Mouse (Mus musculus) kidney, embryonic 14.5 days (tissue): ENCODE measurements around the gene Tmem140. TPM values are rescaled to one million over a fixed set of nuclear protein-coding genes. Genes with fewer than 3 reads are reported as not detected.

Experiments used
- ATAC-seq: fragments of 200-750 bp; cut with Nextera tagmentation; 2 replicates; pipeline ENCODE4 v1.8.0; 2017; ENCODE audit warnings: moderate number of reproducible peaks, mild to moderate bottlenecking, moderate TSS enrichment, moderate library complexity; ENCODE audit not compliant: low FRiP score, low TSS enrichment
- H3K27ac ChIP-seq: fragments of 300-500 bp; sonication (generic); 2 replicates; pipeline ENCODE4 v1.5.1; 2014; ENCODE audit warnings: low read depth, mild to moderate bottlenecking, low read length, moderate library complexity, mixed read lengths
- H3K27me3 ChIP-seq: fragments of 300-500 bp; sonication (generic); 2 replicates; pipeline ENCODE4 v1.6.1; 2014; ENCODE audit warnings: mild to moderate bottlenecking, low read length; ENCODE audit not compliant: control insufficient read depth, insufficient read depth
- H3K36me3 ChIP-seq: fragments of 300-500 bp; sonication (generic); 2 replicates; pipeline ENCODE4 v1.6.1; 2014; ENCODE audit warnings: low read length, mixed read lengths; ENCODE audit not compliant: control insufficient read depth, insufficient read depth
- H3K4me1 ChIP-seq: fragments of 300-500 bp; sonication (generic); 2 replicates; pipeline ENCODE4 v1.6.1; 2014; ENCODE audit warnings: low read length, mixed read lengths; ENCODE audit not compliant: control insufficient read depth, insufficient read depth
- H3K4me2 ChIP-seq: fragments of 300-500 bp; sonication (generic); replicated peaks from 2 replicates; pipeline ENCODE4 v1.6.1; 2014; ENCODE audit warnings: low read depth, mild to moderate bottlenecking, low read length
- H3K4me3 ChIP-seq: fragments of 300-500 bp; sonication (generic); 2 replicates; pipeline ENCODE4 v1.5.1; 2014; ENCODE audit warnings: mild to moderate bottlenecking, low read length
- H3K9ac ChIP-seq: fragments of 300-500 bp; sonication (generic); 2 replicates; pipeline ENCODE4 v1.6.1; 2014; ENCODE audit warnings: low read depth, mild to moderate bottlenecking, low read length, moderate library complexity
- H3K9me3 ChIP-seq: fragments of 300-500 bp; sonication (generic); 2 replicates; pipeline ENCODE4 v1.6.1; 2016; ENCODE audit warnings: low read length; ENCODE audit not compliant: control insufficient read depth
- WGBS: fragments of 180-500 bp; shearing (Covaris S2); extraction: QIAGEN DNeasy Blood & Tissue Kit; methylation state at CpG from one replicate; pipeline ENCODE4 v1.1.7; 2014; 5-methylcytosine and 5-hydroxymethylcytosine counted together
- polyA plus RNA-seq: library from polyadenylated mRNA; unstranded; fragments of >200 nt; fragmentation: Nextera tagmentation; extraction: Ambion mirVana; gene quantifications from 2 replicates; pipeline ENCODE4 v1.2.1, GENCODE M21; 2014

The Tmem140 gene
- polyA plus RNA-seq, 1 experiment from 2014 or later, result 0.64 TPM

DNA sequence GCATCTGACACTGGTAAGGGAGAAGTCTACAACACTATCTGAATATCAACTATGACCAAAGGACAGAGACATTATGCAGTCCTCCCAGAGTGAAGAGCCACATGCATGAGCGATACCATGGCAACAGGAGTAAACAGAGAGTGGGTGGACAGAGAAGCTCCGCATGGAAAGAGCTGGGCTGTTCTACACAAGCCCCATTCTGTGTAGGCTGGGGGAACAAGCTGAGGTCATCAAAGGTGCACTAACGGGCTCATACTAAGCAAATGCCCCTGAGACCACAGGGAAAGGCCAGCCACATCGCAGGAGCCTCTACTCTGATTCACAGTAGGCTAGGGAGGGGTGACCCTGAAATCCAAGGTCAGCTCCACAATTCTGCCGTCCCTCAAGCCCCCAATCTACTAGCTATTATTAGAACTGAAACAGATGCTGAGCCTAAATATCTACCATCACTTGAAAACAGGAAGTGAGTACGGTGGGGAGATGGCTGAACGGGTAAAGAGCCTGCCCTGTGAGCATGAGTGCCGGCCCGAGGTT lies 39.0 kb downstream of the Tmem140 start:
- H3K4me2 ChIP-seq, result no peak overlapping the region
- no peaks in the 10 kb centered on the region for H3K9me3 ChIP-seq

DNA sequence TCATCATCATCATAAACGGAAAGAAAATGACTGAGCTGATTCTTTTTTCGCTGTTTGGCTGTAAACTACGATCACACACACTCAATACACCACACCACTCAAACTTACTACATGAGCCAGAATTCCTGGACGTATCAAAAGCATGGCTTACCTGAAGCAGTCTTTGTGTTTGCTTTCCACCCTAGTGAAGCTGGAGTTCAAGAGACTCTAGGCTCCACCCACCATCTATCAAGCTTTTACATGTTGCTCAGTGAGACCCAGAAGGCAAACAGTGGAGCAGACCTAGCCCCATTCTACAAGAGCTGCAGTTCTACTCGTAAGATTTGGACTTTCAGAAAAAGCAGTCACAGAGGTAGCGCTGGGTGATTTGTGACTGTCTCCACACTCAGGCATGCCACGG lies 39.6 kb downstream of the Tmem140 start:
- no peak for ATAC-seq
- peaks cover 64% of the 10 kb centered on the region for H3K36me3 ChIP-seq

More for the DNA sequence above, 39.0 kb downstream of the Tmem140 start:
- Histone ChIP-seq H3K27ac (no peak overlapping the region), H3K9ac (no peak overlapping the region), H3K4me1 (no peaks in the 10 kb centered on the region), H3K4me3 (no peak overlapping the region), H3K27me3 (no peaks in the 10 kb centered on the region), H3K36me3 (peaks cover 60% of the 10 kb centered on the region)
- 77% methylated on average over 9 of the region's 9 CpGs for whole genome bisulfite sequencing
- no peak for ATAC-seq

DNA sequence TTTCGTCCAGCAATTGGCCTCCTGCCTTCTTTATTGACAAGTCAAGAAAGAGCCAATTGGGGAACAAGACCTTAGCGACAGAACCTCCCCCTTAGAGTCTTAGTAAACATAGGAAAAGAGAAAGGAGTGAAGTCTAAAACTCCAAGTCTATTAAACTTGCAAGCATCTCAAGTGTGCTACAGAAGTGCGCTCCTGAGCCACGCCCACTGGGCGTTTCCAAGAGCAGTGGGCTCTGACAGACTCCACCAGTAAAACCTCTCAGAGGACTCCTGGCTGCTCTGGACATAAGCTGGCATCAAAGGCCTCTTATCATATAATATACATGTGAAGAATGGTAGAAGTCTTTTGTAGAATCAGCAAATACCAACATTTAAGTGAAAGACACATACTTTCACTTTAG lies 40.5 kb downstream of the Tmem140 start:
- no peak for ATAC-seq
- H3K9ac ChIP-seq, result no peak overlapping the region
- no peaks in the 10 kb centered on the region for H3K4me1 ChIP-seq
- 72% methylated on average over 5 of the region's 5 CpGs for WGBS
- H3K4me3 ChIP-seq, result no peak overlapping the region
- H3K27me3 ChIP-seq, result no peaks in the 10 kb centered on the region
- H3K36me3 ChIP-seq, result peaks cover 64% of the 10 kb centered on the region
- H3K9me3 ChIP-seq, result no peaks in the 10 kb centered on the region
- no peak overlapping the region for H3K27ac ChIP-seq
- H3K4me2 ChIP-seq, result no peak overlapping the region

More for the DNA sequence above, 39.6 kb downstream of the Tmem140 start:
- Histone ChIP-seq H3K4me2 (no peak overlapping the region), H3K9me3 (no peaks in the 10 kb centered on the region), H3K4me1 (no peaks in the 10 kb centered on the region), H3K27ac (no peak overlapping the region), H3K27me3 (no peaks in the 10 kb centered on the region), H3K9ac (no peak overlapping the region), H3K4me3 (no peak overlapping the region)
- 74% methylated on average over 7 of the region's 7 CpGs for WGBS

DNA sequence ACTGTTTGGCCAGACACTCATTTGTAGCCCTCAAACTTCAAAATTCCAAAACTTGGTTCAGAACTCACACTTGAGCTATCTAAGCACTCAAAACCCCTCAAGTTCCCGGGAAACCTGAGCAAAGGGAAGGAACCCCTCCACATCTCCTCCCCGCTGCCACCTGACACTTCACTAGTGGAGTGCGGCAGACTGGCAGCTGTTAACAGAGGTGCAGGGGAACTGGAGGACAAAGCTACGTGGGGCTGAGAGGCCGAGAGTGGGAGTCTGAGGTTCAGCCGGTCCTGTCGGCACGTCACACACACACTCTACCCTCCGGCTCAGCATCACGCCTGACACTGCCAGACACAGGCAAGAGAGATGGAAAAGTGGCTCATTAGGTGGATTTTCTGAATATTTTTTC lies 40.9 kb downstream of the Tmem140 start:
- H3K27ac ChIP-seq, result no peak overlapping the region
- no peaks in the 10 kb centered on the region for H3K27me3 ChIP-seq
- WGBS, result 37% methylated on average over 10 of the region's 10 CpGs
- H3K9me3 ChIP-seq, result no peaks in the 10 kb centered on the region
- H3K4me1 ChIP-seq, result no peaks in the 10 kb centered on the region; the same call in 1 of the 2 replicates
- H3K4me2 ChIP-seq, result no peak overlapping the region
- no peak overlapping the region for H3K4me3 ChIP-seq
- peaks cover 63% of the 10 kb centered on the region for H3K36me3 ChIP-seq
- no peak overlapping the region for H3K9ac ChIP-seq
- ATAC-seq, result no peak

DNA sequence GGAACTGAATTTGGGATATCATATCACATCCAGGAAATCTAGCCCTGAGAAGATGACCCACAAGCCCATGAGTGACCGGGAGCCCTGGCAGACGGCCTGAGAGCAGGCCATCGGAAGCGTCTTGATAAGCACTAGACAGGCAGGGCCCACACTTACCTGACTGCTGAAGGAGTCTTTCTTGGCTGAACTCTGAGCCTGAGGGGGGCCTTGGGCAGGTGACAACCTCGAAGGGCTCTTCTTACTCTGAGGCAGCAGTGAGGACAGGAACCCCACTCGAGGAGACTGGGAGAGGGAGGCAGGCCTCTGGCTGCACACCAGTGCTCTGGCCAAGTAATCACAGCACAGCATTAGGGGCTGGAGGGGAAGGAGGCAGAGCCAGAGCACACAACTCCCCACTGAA lies 41.4 kb downstream of the Tmem140 start:
- H3K4me3 ChIP-seq, result no peak overlapping the region
- no peak overlapping the region for H3K4me2 ChIP-seq
- no peaks in the 10 kb centered on the region for H3K27me3 ChIP-seq
- H3K4me1 ChIP-seq, result no peaks in the 10 kb centered on the region; the same call in 1 of the 2 replicates
- H3K9me3 ChIP-seq, result no peaks in the 10 kb centered on the region
- ATAC-seq, result no peak
- H3K9ac ChIP-seq, result no peak overlapping the region
- H3K27ac ChIP-seq, result no peak overlapping the region
- peaks cover 59% of the 10 kb centered on the region for H3K36me3 ChIP-seq
- WGBS, result 73% methylated on average over 6 of the region's 6 CpGs

DNA sequence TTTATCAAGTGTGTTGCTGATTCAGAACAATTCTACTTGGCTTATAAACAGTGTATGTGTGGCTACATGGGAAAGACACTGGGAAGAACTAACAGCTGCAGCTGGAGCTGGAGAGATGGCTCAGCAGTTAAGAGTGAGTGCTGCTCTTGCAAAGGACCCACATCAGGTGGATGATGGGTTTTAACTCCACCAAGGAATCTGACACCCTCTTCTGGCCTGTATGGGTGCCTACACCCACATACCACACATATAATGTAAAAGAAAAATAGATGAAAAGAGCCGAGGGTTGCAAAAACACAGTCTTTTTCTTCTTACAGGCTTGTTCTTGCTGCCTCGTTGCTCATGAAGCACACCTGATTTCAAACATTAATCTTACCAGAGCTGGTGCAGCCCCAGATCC lies 43.2 kb downstream of the Tmem140 start:
- no peak overlapping the region for H3K27ac ChIP-seq
- H3K4me1 ChIP-seq, result peaks cover 6% of the 10 kb centered on the region; the same call in 1 of the 2 replicates
- no peak overlapping the region for H3K4me3 ChIP-seq
- no peaks in the 10 kb centered on the region for H3K27me3 ChIP-seq
- ATAC-seq, result no peak
- H3K4me2 ChIP-seq, result no peak overlapping the region
- H3K9ac ChIP-seq, result no peak overlapping the region
- peaks cover 45% of the 10 kb centered on the region for H3K36me3 ChIP-seq
- no peaks in the 10 kb centered on the region for H3K9me3 ChIP-seq
- WGBS, result 79% methylated on average over 2 of the region's 2 CpGs

DNA sequence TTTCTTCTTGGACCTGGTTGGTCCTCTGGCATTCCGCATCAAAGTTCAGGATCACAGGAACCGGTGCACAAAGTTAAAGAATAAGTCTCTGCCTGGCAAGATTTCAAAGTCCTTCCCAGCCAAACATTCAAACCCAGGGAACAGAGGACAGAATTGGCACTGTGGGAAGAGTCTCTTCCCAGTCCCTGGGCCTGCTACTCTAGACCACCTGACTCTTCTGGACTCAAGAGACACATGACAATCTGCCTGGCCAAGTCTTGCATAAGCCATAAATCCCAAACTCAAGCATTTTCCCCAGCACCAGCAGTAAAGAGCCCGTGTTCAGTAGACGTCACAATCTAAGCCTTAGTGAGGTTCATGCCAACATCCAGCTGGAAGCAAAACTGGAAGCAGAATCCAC lies 43.7 kb downstream of the Tmem140 start:
- 80% methylated on average over 4 of the region's 4 CpGs for WGBS
- ATAC-seq, result no peak
- Histone ChIP-seq H3K4me1 (peaks cover 6% of the 10 kb centered on the region; the same call in 1 of the 2 replicates), H3K36me3 (peaks cover 40% of the 10 kb centered on the region; the same call in 1 of the 2 replicates), H3K27ac (no peak overlapping the region), H3K9ac (no peak overlapping the region), H3K9me3 (no peaks in the 10 kb centered on the region), H3K27me3 (no peaks in the 10 kb centered on the region), H3K4me3 (no peak overlapping the region), H3K4me2 (no peak overlapping the region)

DNA sequence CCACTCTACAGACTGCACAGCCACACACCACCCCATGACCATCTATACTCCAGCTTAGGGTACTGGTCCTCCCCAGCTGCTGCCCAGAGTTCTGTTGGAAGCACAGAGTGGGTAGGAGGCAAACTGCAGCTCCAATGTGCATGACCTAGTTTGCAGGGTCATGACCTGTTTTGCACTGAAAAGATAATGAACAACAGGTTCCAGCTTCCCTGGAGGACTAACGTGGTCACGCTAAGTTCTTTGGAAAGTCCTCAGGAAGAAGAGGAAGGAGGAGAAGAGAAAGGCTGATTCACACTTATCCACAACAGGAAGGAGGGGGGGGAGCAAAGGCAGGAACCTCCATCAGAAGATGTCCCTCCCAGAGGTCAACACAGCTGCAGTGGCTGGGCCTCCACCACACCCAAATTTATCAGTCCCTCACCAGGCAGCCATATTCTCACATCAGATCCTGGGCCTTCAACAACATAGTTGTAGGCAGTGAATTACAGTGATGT lies 44.2 kb downstream of the Tmem140 start:
- Histone ChIP-seq H3K4me1 (peaks cover 6% of the 10 kb centered on the region; the same call in 1 of the 2 replicates), H3K27me3 (no peaks in the 10 kb centered on the region), H3K9ac (no peak overlapping the region), H3K4me3 (no peak overlapping the region), H3K4me2 (no peak overlapping the region), H3K27ac (no peak overlapping the region), H3K36me3 (peaks cover 35% of the 10 kb centered on the region; the same call in 1 of the 2 replicates), H3K9me3 (no peaks in the 10 kb centered on the region)
- no peak for ATAC-seq
- WGBS, result 77% methylated on average over 2 of the region's 2 CpGs

DNA sequence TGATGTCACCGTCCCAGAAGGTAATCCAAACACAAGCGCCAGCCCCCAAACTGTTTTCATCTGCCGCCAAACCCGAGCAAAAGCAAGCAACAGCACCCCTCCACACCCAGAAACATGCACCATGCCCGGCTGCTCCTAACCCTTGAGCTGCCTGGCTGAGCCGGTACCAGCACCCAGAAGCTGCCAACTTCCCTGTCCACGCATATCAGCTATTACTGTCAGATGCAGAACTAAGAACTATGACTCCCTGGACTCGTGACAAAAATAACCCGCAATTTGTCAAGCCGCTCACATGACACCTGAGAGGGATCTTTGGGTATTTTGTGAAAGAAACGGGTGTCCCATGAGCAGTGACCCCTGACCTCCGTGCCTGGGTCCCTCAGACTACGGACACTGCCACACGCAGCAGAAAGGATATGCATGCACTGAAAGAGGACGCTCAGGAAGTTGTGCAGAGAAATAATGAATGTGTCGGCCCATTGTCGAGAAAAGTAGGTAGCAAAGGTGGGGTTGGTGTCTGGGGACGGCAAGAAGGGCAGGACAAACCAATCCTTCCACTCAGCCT lies 44.8 kb downstream of the Tmem140 start:
- no peak overlapping the region for H3K4me3 ChIP-seq
- peaks cover 30% of the 10 kb centered on the region; the same call in 1 of the 2 replicates for H3K36me3 ChIP-seq
- H3K9me3 ChIP-seq, result no peaks in the 10 kb centered on the region
- no peak overlapping the region for H3K9ac ChIP-seq
- no peak overlapping the region for H3K27ac ChIP-seq
- no peak for ATAC-seq
- no peaks in the 10 kb centered on the region for H3K27me3 ChIP-seq
- H3K4me2 ChIP-seq, result no peak overlapping the region
- 83% methylated on average over 18 of the region's 18 CpGs for WGBS
- peaks cover 6% of the 10 kb centered on the region; the same call in 1 of the 2 replicates for H3K4me1 ChIP-seq
